Mouse (Mus musculus) kidney, adult 2 months (tissue): ENCODE measurements around the gene Zbtb17.

Experiments used
- CTCF ChIP-seq: fragments of 200-500 bp; conservative IDR thresholded peaks from 2 replicates; pipeline ENCODE4 v1.5.1; 2011; ENCODE audit warnings: low read depth, mild to moderate bottlenecking, control low read depth, low read length, moderate library complexity, mixed read lengths; ENCODE audit not compliant: insufficient read depth, insufficient read length
- POLR2A ChIP-seq: fragments of 200-500 bp; IDR thresholded peaks from one replicate; pipeline ENCODE4 v1.6.1; 2011; ENCODE audit warnings: low read depth, low read length, control low read depth

DNA sequence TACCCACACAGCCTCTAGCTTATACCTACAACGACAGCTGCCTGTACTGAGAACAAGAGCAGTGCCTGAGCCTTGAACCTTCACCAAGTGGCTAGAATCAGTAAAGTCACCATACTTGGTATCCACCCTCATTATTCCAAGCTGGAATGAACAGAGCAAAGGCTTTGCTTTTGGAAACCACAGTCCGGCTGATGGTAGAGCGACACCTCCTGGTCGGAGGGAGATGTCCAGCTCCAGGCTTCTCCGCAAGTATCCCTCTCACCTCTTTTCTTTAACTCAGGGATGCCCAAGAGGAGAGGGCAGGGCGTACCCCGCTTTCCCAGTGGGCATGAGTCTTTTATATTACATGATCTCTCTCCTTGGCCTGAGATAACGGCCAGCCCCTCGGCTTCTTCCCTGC is 14.6 kb upstream of the Zbtb17 start:
- TF ChIP-seq POLR2A (no peak), CTCF (peak; percentile 75)
